Mouse (Mus musculus) bone marrow macrophage, adult 2 months (primary cell): ENCODE results near the gene Sdhaf4.

Experiments used
- CTCF ChIP-seq: IDR thresholded peaks from 2 replicates; pipeline ENCODE4 v1.5.1; 2012; ENCODE audit warnings: low read depth, mild to moderate bottlenecking, low read length, moderate library complexity
- POLR2A ChIP-seq: IDR thresholded peaks from 2 replicates; pipeline ENCODE4 v1.6.1; 2012; ENCODE audit warnings: mild to moderate bottlenecking, low read depth, low read length, borderline replicate concordance

DNA sequence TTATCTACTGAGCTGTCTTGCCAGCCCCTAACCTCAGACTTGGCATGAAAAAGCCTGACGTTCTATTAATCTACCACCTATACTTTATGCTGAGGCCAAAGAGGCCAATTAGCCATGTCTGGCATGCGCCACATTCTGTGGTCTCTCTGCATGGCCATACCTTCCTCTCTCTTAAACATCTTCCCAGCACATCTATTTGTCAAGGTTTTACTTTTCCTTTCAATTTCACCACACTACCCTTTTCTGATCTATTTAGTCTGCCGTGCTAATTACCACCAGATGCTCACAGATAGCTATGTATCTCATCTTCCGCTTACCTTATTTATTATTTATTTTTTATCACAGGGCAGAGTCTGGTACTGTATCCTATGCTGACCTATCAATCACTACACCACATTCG is 6.1 kb downstream of the Sdhaf4 start:
- TF ChIP-seq CTCF (no peak), POLR2A (no peak)
